Mouse (Mus musculus): ENCODE results near the gene Eif3b. TPM values are rescaled to one million over a fixed set of nuclear protein-coding genes. Genes with fewer than 3 reads are reported as not detected.

Gene Eif3b
- 80.5 and 82.6 TPM in 2 replicates for polyA plus RNA-seq (2015; fragmentation: Nextera tagmentation; extraction: Ambion mirVana)

DNA sequence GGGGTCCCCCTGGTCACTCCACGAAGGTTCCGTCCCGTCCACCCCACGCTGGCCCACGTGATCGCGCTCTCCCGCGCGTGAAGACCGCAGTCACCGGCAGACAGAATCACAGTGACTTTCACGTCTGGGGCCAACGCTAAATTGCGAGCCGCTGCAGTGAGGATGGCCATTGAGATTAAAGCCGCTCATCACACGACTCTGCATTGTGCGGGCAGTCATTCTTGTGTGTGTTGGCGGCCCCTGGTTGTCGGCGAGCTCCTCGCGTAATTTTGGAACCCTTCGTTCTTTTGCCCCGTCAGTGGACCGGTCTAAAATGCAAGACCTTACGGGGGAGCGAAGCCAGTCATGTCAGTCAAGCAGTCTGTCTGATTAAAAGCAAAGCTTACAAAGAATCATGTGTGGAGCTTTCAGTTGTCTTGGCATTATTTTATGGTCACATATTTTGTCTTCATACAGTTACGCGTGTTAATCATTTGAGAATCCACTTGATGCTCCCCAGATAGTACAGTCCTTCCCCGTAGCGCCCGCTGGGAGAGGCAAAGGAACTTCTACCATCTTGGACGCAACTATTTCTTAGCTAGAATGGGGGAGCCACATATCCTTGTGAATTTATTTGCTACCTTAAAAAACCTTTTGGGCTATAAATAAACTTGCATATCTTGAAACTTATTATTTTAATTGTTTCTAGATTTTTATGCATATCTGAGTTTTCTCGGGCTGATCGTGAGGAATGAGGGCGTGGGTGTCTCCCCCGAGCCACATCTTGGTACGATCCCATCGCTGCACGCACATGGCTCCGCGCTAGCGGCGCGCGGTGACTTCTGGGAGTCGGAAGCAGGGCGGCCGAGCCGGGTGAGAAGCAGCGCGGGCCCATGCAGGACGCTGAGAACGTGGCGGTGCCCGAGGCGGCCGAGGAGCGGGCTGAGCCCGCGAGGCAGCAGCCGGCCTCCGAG, at the start of gene Eif3b:
TSS of gene Eif3b (plus strand) at position 840 of the 953 bp plus-strand sequence.
- Histone ChIP-seq H3K4me3 (peak within 1 kb of the TSS; percentile 100), H3K27me3 (replicated peaks) (no peaks in the 10 kb centered on the region), H3K27ac (replicated peaks) (peak within 1 kb of the TSS; percentile 96), H3K9ac (peak within 1 kb of the TSS; percentile 99), H3K4me1 (peaks cover 26% of the 10 kb centered on the region), H3K36me3 (peaks cover 16% of the 10 kb centered on the region), H3K9me3 (no peaks in the 10 kb centered on the region), H3K4me2 (peak within 1 kb of the TSS; percentile 94)
- WGBS = under 1% methylated on average over 65 of the region's 65 CpGs
- peak; percentile 80 for ATAC-seq (ENCODE audit: extremely low read depth, insufficient number of reproducible peaks, low FRiP score, low TSS enrichment)

DNA sequence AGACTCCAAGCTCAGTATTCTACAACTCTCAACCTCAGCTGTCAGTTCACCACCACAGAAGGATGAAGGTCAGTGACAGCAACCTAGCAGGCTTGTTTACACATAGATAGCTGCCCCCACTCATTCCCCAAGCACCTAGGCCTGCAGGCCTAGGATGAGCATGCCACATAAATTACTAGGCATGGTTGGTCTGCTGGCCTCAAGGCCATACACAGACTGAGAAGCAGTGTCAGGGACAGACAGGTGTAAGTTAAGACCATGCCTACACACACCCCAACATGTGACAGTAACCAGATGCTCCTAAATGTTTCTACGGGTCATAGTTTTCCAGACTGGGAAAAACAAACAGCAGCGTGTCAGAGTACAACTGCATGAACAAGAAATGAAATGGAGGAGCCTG, 49.7 kb upstream of the Eif3b start:
- Histone ChIP-seq H3K27ac (replicated peaks) (no peak overlapping the region), H3K4me2 (no peak overlapping the region)
- 81% methylated on average over 2 of the region's 2 CpGs for WGBS

DNA sequence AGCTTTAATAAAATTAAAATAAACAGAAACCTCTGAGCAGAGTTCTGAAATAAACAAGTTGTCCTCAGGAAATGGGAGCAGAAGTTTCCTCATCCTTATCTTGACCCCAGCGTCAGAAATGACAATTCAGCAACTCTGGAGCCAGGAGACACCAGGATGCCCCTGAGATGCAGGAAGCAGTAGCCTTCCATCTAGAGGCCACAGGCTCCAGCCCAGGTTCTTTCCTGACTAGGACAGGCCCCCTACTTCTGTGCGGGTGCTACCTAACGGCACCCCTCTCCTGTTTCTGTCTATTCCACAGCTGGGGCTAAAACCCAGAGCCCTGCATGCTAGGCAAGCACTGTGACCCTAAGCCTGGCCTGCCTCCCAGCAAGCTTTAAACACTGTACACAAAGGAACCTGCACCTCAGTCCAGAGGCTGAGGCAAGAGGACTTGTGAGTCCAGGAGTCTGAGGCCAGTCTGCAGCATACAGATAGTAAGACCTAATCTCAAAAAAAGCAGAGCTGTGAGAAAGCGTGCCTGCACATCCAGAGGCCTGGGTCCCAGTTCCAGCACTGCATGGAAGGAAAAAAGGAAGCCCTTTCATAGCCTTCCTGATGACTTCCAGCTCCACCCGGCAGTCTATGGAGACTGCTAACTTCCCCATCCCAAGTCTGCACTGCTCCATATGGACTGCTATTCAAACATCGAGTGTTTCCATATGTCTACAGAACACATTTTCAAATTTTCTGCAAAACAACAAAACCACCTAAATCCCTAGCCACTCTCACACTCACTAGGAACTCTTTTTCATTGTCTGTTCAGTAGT, 48.5 kb upstream of the Eif3b start:
- H3K4me2 ChIP-seq = no peak overlapping the region
- no peak overlapping the region for H3K4me3 ChIP-seq
- peaks cover 7% of the 10 kb centered on the region; the same call in 1 of the 2 replicates for H3K36me3 ChIP-seq
- H3K27me3 ChIP-seq (replicated peaks) = no peaks in the 10 kb centered on the region
- H3K9me3 ChIP-seq = no peaks in the 10 kb centered on the region
- peak overlapping the region; percentile 52 for H3K9ac ChIP-seq
- H3K4me1 ChIP-seq = peaks cover 27% of the 10 kb centered on the region
- no peak for ATAC-seq (ENCODE audit: extremely low read depth, insufficient number of reproducible peaks, low FRiP score, low TSS enrichment)
- 48% methylated on average over 6 of the region's 6 CpGs for WGBS
- peak overlapping the region; percentile 76 for H3K27ac ChIP-seq (replicated peaks)

More for the DNA sequence above, 49.7 kb upstream of the Eif3b start:
- peaks cover 27% of the 10 kb centered on the region for H3K4me1 ChIP-seq
- H3K9ac ChIP-seq = no peak overlapping the region
- ATAC-seq (ENCODE audit: extremely low read depth, insufficient number of reproducible peaks, low FRiP score, low TSS enrichment) = no peak
- no peaks in the 10 kb centered on the region for H3K9me3 ChIP-seq
- H3K36me3 ChIP-seq = peaks cover 7% of the 10 kb centered on the region; the same call in 1 of the 2 replicates
- no peak overlapping the region for H3K4me3 ChIP-seq
- no peaks in the 10 kb centered on the region for H3K27me3 ChIP-seq (replicated peaks)

DNA sequence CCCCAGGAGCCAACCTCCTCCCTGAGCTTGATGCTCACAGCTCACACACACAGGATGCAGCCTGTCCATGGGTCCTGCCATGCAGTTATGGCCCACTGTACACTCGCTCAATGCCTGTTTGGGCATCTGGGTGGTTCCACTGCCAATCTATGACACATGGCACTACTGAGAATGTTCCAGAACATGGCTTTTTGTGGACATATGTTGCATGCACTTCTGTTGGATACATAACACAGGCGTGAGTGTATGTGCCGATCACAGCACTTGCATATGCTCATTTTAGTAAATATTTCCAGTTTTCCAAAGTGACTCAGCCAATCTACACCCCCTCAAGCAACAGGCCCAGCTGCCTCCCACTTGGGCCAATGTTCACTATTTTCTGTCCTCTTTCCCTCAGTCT, 47.5 kb upstream of the Eif3b start:
- Histone ChIP-seq H3K4me2 (no peak overlapping the region), H3K4me1 (peaks cover 27% of the 10 kb centered on the region), H3K36me3 (peaks cover 1% of the 10 kb centered on the region; the same call in 1 of the 2 replicates), H3K27ac (replicated peaks) (no peak overlapping the region), H3K4me3 (no peak overlapping the region), H3K9me3 (no peaks in the 10 kb centered on the region), H3K9ac (no peak overlapping the region), H3K27me3 (replicated peaks) (no peaks in the 10 kb centered on the region)
- WGBS = 89% methylated on average over 3 of the region's 3 CpGs
- ATAC-seq (ENCODE audit: extremely low read depth, insufficient number of reproducible peaks, low FRiP score, low TSS enrichment) = no peak

DNA sequence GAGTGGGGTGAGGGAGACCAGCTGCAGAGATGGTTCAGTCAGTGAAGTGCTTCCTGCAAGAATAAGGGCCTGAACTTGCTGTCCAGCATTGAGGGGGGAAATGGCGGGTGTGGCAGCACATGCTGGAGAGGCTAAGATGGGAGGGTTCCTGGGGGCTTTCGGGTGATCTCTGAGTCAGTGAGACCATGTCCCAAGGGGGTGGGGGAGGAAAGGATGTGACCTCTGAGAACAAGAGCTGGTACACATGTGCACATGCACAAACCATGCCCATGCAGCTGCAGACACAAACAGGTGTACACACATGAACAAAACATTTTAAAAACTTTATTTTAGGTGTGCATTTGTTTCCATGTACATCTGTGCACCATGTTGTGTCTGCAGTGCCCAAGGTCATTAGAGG, 45.4 kb upstream of the Eif3b start:
- no peaks in the 10 kb centered on the region for H3K9me3 ChIP-seq
- H3K4me2 ChIP-seq = no peak overlapping the region
- H3K36me3 ChIP-seq = no peaks in the 10 kb centered on the region
- ATAC-seq (ENCODE audit: extremely low read depth, insufficient number of reproducible peaks, low FRiP score, low TSS enrichment) = no peak
- 79% methylated on average over 2 of the region's 2 CpGs for WGBS
- H3K27ac ChIP-seq (replicated peaks) = no peak overlapping the region
- no peak overlapping the region for H3K4me3 ChIP-seq
- H3K4me1 ChIP-seq = peaks cover 33% of the 10 kb centered on the region
- no peaks in the 10 kb centered on the region for H3K27me3 ChIP-seq (replicated peaks)
- H3K9ac ChIP-seq = no peak overlapping the region

DNA sequence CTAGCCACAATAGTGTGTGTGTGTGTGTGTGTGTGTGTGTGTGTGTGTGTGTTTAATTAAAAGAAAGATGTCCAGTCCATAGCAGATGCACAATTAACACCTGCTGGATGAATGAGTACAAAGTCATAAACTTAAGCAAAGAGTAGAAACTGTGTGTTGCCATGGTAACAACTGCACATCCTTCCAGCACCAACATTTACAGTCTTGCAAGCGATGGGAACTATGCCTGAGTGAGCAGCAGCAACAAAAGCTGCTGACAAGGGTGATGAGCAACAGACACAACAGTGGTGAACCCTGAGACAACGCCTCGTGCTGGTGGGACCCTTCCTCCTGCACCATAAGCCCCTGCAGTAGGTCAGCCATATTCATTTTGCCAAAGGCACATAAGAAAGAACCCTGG, 44.9 kb upstream of the Eif3b start:
- H3K4me1 ChIP-seq = peaks cover 33% of the 10 kb centered on the region
- H3K27me3 ChIP-seq (replicated peaks) = no peaks in the 10 kb centered on the region
- H3K4me2 ChIP-seq = no peak overlapping the region
- no peaks in the 10 kb centered on the region for H3K36me3 ChIP-seq
- no peaks in the 10 kb centered on the region for H3K9me3 ChIP-seq
- H3K9ac ChIP-seq = no peak overlapping the region
- no peak overlapping the region for H3K4me3 ChIP-seq
- no peak for ATAC-seq (ENCODE audit: extremely low read depth, insufficient number of reproducible peaks, low FRiP score, low TSS enrichment)
- no peak overlapping the region for H3K27ac ChIP-seq (replicated peaks)
- WGBS = 30% methylated on average over 3 of the region's 3 CpGs

DNA sequence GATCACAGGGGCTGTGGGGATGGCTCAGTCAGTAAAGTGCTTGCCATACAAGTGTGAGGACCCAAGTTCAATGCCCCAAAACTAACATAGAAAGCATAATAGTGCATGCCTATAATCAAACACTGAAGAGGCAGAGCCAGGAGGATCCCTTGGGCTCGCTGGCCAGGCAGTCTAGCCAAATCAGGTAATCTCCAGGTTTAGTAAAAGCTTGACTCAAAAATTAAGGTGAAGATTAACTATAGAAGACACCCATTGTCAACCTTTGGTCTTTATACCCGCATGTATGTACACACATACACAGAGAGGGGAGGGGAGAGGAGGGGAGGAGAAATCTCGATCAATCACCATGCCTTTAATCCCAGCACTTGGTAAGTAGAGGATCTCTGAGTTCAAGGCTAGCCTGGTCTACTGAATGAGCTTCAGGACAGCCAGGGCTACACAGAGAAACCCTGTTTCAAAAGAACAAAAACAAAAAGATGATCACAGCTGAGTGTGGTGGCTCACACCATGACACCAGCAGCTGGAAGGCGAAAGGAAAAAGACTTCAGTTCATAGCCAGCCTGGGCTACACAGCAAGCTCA, 43.8 kb upstream of the Eif3b start:
- H3K4me1 ChIP-seq = peaks cover 30% of the 10 kb centered on the region
- WGBS = 87% methylated on average over 4 of the region's 4 CpGs
- H3K9me3 ChIP-seq = no peaks in the 10 kb centered on the region

DNA sequence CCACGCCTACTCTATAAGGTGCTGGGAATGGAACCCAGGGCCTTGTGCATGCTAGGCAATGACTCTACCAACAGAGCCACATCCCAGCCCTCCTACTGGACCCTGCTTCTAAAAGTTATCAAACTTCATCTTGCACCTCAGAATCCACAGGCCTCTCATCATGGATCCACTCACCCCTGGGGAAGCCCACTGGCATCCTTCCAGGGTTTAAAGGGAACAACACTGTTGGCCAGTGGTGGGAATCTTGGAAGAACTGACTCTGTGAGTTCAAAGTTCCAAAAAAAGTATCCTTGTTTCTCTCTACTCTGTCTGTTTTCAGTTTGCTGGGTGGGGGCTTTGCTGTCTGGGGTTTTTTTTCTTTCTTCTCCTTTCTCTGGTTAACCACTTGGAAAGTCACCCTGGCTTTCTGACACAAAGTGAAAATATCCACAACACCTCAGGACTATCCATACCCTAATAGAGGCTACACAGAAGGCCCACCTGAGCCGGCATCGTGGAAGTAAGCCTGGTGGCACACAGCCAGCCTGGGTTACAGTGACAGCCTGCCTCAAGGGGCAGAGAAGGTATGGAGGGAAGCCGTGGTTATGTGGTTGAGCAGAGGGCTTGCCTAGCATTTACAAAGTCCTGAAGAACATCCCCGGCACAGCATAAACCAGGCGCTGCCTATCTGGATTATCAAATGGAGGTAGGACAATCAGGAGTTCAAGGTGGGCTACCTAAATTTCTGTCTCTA, 40.8 kb upstream of the Eif3b start:
- no peak overlapping the region for H3K27ac ChIP-seq (replicated peaks)
- H3K4me2 ChIP-seq = no peak overlapping the region
- no peaks in the 10 kb centered on the region for H3K36me3 ChIP-seq
- peaks cover 33% of the 10 kb centered on the region for H3K4me1 ChIP-seq
- no peaks in the 10 kb centered on the region for H3K9me3 ChIP-seq
- H3K9ac ChIP-seq = no peak overlapping the region
- no peak overlapping the region for H3K4me3 ChIP-seq
- ATAC-seq (ENCODE audit: extremely low read depth, insufficient number of reproducible peaks, low FRiP score, low TSS enrichment) = no peak
- H3K27me3 ChIP-seq (replicated peaks) = no peaks in the 10 kb centered on the region
- 81% methylated on average over 6 of the region's 6 CpGs for WGBS

More for the DNA sequence above, 43.8 kb upstream of the Eif3b start:
- Histone ChIP-seq H3K4me2 (no peak overlapping the region), H3K27me3 (replicated peaks) (no peaks in the 10 kb centered on the region), H3K27ac (replicated peaks) (no peak overlapping the region), H3K4me3 (no peak overlapping the region), H3K9ac (no peak overlapping the region), H3K36me3 (no peaks in the 10 kb centered on the region)
- ATAC-seq (ENCODE audit: extremely low read depth, insufficient number of reproducible peaks, low FRiP score, low TSS enrichment) = no peak

DNA sequence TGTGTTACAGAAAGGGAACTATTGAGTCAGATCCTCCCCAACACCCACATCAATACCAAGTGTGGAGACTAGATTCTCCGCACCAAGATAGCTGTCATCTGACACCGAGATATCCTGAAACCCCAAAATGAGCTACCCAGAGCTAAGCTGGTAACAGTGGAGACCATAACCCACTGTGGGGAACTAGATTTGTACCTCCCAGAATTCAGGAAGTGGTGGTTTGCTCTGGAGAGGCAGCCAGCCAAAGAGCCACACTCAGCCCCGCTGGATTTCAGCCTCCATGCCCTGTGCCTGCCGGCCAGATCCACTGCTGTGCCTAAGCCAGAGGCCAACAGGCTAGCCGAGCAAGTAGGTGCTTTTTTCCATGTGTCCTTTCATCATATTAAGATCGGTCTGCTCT, 39.8 kb upstream of the Eif3b start:
- H3K27ac ChIP-seq (replicated peaks) = no peak overlapping the region
- H3K4me2 ChIP-seq = no peak overlapping the region
- WGBS = 66% methylated on average over 6 of the region's 6 CpGs
- no peaks in the 10 kb centered on the region for H3K36me3 ChIP-seq
- peaks cover 36% of the 10 kb centered on the region for H3K4me1 ChIP-seq
- ATAC-seq (ENCODE audit: extremely low read depth, insufficient number of reproducible peaks, low FRiP score, low TSS enrichment) = no peak
- no peaks in the 10 kb centered on the region for H3K9me3 ChIP-seq
- no peaks in the 10 kb centered on the region for H3K27me3 ChIP-seq (replicated peaks)
- no peak overlapping the region for H3K4me3 ChIP-seq
- H3K9ac ChIP-seq = no peak overlapping the region

DNA sequence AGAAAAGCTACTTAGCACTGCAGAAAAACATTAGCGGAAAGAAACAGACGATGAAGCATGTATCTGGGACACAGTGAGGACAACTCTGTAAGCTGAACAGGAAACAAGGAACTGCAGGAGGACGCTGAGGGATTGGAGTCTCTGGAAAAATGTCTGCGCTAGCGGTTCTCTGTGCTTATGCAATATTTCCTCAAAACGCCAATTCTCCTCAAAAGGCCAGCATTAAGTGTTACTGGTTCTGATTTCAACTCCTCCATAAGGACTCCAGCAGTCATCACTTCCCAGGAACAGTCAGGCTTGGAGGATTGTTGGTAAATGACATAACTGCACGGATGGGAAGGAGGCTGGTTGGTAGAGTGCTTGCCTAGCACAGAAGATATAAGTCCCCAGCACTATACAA, 38.0 kb upstream of the Eif3b start:
- Histone ChIP-seq H3K27me3 (replicated peaks) (no peaks in the 10 kb centered on the region), H3K4me3 (no peak overlapping the region)

More for the DNA sequence above, 38.0 kb upstream of the Eif3b start:
- Histone ChIP-seq H3K36me3 (no peaks in the 10 kb centered on the region), H3K4me1 (peaks cover 39% of the 10 kb centered on the region), H3K9me3 (no peaks in the 10 kb centered on the region), H3K27ac (replicated peaks) (no peak overlapping the region), H3K4me2 (no peak overlapping the region), H3K9ac (no peak overlapping the region)
- no peak for ATAC-seq (ENCODE audit: extremely low read depth, insufficient number of reproducible peaks, low FRiP score, low TSS enrichment)
- 73% methylated on average over 7 of the region's 7 CpGs for WGBS
